Mouse (Mus musculus) C2C12 (cell line): Measurements from ENCODE around the gene Trim8. TPM values are rescaled to one million over a fixed set of nuclear protein-coding genes. Genes with fewer than 3 reads are reported as not detected.
A peak's percentile ranks its signal among the peaks of the same experiment; 100 is the strongest.

ENCODE experiments used
- H3K27me3 ChIP-seq: one replicate; pipeline ENCODE4 v1.6.1; 2011; ENCODE audit not compliant: control insufficient read depth, insufficient read depth, insufficient read length
- H3K36me3 ChIP-seq: one replicate; pipeline ENCODE4 v1.6.1; 2011; ENCODE audit not compliant: control insufficient read depth, insufficient read depth
- H3K4me3 ChIP-seq: one replicate; pipeline ENCODE4 v1.5.1; 2011; ENCODE audit warnings: mild to moderate bottlenecking, control low read depth; ENCODE audit not compliant: poor library complexity, insufficient read depth, severe bottlenecking
- H3K79me2 ChIP-seq: one replicate; pipeline ENCODE4 v1.6.1; 2011; ENCODE audit not compliant: control insufficient read depth, insufficient read depth
- H3K79me3 ChIP-seq: one replicate; pipeline ENCODE4 v1.6.1; 2011; ENCODE audit warnings: low read depth, control low read depth
- H3ac ChIP-seq: one replicate; pipeline ENCODE3; 2011; ENCODE audit warnings: low read depth; ENCODE audit not compliant: control insufficient read depth, insufficient read length
- CEBPB ChIP-seq: IDR thresholded peaks from one replicate; pipeline ENCODE4 v1.6.1; 2011; ENCODE audit warnings: low read depth, mild to moderate bottlenecking, control low read depth, moderate library complexity
- CTCF ChIP-seq: IDR thresholded peaks from one replicate; pipeline ENCODE4 v1.5.1; 2011; ENCODE audit not compliant: control insufficient read depth, insufficient read depth, insufficient read length
- FOSL1 ChIP-seq: IDR thresholded peaks from one replicate; pipeline ENCODE4 v1.8.0; 2011; ENCODE audit warnings: mild to moderate bottlenecking, low read length; ENCODE audit not compliant: poor library complexity, insufficient read depth, severe bottlenecking
- MAX ChIP-seq: IDR thresholded peaks from one replicate; pipeline ENCODE4 v1.6.1; 2011; ENCODE audit warnings: mild to moderate bottlenecking, control low read depth
- MYOD1 ChIP-seq: IDR thresholded peaks from one replicate; pipeline ENCODE4 v1.6.1; 2011; ENCODE audit warnings: low read depth; ENCODE audit not compliant: control insufficient read depth, insufficient read length
- MYOG ChIP-seq: IDR thresholded peaks from one replicate; pipeline ENCODE4 v1.6.1; 2011; ENCODE audit not compliant: control insufficient read depth, insufficient read length; ENCODE audit errors: extremely low read depth
- USF1 ChIP-seq: IDR thresholded peaks from one replicate; pipeline ENCODE4 v1.6.1; 2011; ENCODE audit warnings: low read depth, mild to moderate bottlenecking, control low read depth, moderate library complexity
- polyA plus RNA-seq: library from polyadenylated mRNA; unstranded; fragments of >200 nt; fragmentation: generic; extraction: Trizol; gene quantifications from one replicate; pipeline ENCODE4 v1.2.1, GENCODE M21; 2012; ENCODE audit warnings: missing spikeins

The Trim8 gene
- polyA plus RNA-seq, 1 experiment = 26.8 TPM

- H3ac ChIP-seq = no peak overlapping the region
- peaks cover 7% of the 10 kb centered on the region for H3K36me3 ChIP-seq
- no peaks in the 10 kb centered on the region for H3K27me3 ChIP-seq
- no peaks in the 10 kb centered on the region for H3K79me3 ChIP-seq
- H3K79me2 ChIP-seq = no peaks in the 10 kb centered on the region
- no peak for TF ChIP-seq MAX
- TF ChIP-seq MYOG = no peak
- no peak for TF ChIP-seq CTCF
- no peak for TF ChIP-seq CEBPB
- no peak for TF ChIP-seq USF1
- no peak for TF ChIP-seq FOSL1
- TF ChIP-seq MYOD1 = no peak
- H3K4me3 ChIP-seq = no peak overlapping the region
Measured at GRCm38 (mm10) chr19:46489448-46489847, 12.1 kb upstream of the Trim8 start.

DNA sequence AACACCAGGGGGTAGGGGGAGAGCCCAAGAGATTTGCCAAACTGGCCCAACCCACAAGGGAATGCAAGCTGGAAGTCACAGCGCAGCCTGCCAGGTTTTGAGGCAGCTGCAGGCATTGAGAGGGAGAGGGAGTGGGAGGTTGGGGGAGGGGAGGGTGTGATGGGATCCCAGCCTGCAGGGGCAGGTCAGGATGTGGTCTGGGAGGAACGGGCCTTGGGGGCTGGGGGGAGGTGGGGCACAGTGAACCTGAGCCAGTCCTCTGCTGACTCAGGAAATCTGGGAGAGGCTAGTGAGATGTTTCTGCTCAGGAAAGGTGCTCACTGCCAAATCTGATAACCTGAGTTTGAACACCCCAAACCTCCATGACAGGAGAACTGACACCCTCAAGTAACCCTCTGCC lies 10.9 kb upstream of the Trim8 start:
- TF ChIP-seq CEBPB (no peak), MYOD1 (peak; percentile 32)
- H3K79me2 ChIP-seq = no peaks in the 10 kb centered on the region
- H3K27me3 ChIP-seq = no peaks in the 10 kb centered on the region
- no peak overlapping the region for H3K4me3 ChIP-seq
- no peak overlapping the region for H3ac ChIP-seq
- H3K36me3 ChIP-seq = peaks cover 7% of the 10 kb centered on the region
- no peaks in the 10 kb centered on the region for H3K79me3 ChIP-seq

DNA sequence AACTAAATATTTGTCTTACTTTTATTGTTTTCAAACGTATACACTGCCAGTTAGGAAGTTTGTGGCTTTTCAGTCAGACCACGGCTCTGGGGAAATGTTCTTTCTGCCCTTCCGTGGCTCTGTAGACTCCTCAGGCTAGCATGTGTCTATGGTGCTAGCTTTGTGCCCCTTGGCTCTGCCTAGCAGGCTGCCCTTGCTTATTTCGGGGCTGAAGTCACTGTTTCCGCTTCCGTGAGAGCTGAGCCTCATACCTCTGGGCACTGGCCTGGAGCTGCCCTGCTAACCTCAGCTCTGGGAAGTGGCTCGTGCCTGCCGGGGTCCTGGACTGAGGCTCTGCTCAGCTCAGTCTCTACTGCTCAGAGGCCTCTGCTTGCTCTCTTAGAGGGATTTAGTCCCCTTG lies 6.4 kb upstream of the Trim8 start:
- Histone ChIP-seq H3K79me3 (no peaks in the 10 kb centered on the region), H3K36me3 (no peaks in the 10 kb centered on the region), H3ac (no peak overlapping the region), H3K79me2 (no peaks in the 10 kb centered on the region), H3K4me3 (no peak overlapping the region), H3K27me3 (no peaks in the 10 kb centered on the region)
- TF ChIP-seq CTCF = no peak
- TF ChIP-seq MYOD1 = no peak
- no peak for TF ChIP-seq FOSL1
- TF ChIP-seq USF1 = no peak
- no peak for TF ChIP-seq MAX
- TF ChIP-seq CEBPB = no peak

DNA sequence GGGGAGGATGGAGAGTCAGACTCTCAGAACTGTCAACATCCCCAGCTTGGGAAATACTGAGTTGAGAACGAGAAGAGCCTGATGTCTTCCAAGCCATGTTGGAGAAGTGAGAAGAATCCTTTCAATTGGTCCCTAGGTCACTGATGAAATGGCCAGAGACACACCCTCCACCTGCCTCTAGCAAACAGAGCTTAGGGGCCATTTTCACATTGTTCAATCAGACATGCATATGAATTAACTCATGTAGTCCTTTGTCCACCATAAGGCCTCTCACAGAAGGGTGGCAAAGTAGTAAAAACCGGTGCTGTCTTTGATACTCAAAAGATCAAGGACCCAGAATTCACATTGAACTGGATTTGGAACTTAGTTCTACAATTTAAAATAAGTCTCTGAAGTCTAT lies 4.3 kb upstream of the Trim8 start:
- Histone ChIP-seq H3K79me3 (peaks cover 3% of the 10 kb centered on the region), H3K4me3 (no peak overlapping the region), H3ac (no peak overlapping the region), H3K36me3 (no peaks in the 10 kb centered on the region), H3K27me3 (no peaks in the 10 kb centered on the region), H3K79me2 (peaks cover 7% of the 10 kb centered on the region)
- TF ChIP-seq USF1 (no peak), FOSL1 (no peak), CEBPB (no peak), MAX (no peak), MYOD1 (no peak), CTCF (no peak), MYOG (no peak)

GRCm38 (mm10) chr19:46499539-46499835 lies 2.0 kb upstream of the Trim8 start:
- Histone ChIP-seq H3K4me3 (no peak overlapping the region), H3ac (no peak overlapping the region), H3K27me3 (no peaks in the 10 kb centered on the region), H3K36me3 (peaks cover 5% of the 10 kb centered on the region), H3K79me3 (peaks cover 17% of the 10 kb centered on the region), H3K79me2 (peaks cover 29% of the 10 kb centered on the region)
- no peak for TF ChIP-seq CEBPB
- TF ChIP-seq MAX = no peak
- no peak for TF ChIP-seq CTCF
- TF ChIP-seq FOSL1 = no peak
- TF ChIP-seq USF1 = no peak
- TF ChIP-seq MYOD1 = no peak
- no peak for TF ChIP-seq MYOG

- H3K27me3 ChIP-seq = no peaks in the 10 kb centered on the region
Measured at GRCm38 (mm10) chr19:46499836-46500580, 1.5 kb upstream of the Trim8 start.

More at GRCm38 (mm10) chr19:46499836-46500580, 1.5 kb upstream of the Trim8 start:
- peaks cover 34% of the 10 kb centered on the region for H3K79me2 ChIP-seq
- H3K79me3 ChIP-seq = peaks cover 22% of the 10 kb centered on the region
- peaks cover 10% of the 10 kb centered on the region for H3K36me3 ChIP-seq
- no peak for TF ChIP-seq MYOG
- TF ChIP-seq USF1 = peak; percentile 98
- peak; percentile 14 for TF ChIP-seq MAX
- peak overlapping the region; percentile 91 for H3K4me3 ChIP-seq
- H3ac ChIP-seq = peak overlapping the region; percentile 99
